Mouse (Mus musculus) MEL (cell line): ENCODE results near the gene Pde6d.

Source experiments
- CTCF ChIP-seq, 3 experiments: IDR thresholded peaks in 2 of 3; conservative IDR thresholded peaks in 1 of 3; 2 replicates each; pipeline ENCODE4 v1.5.1; 2011 to 2012; ENCODE audit warnings: low read length in 3 of 3, low read depth in 2 of 3, mild to moderate bottlenecking in 2 of 3, improper control_type of control experiment in 1 of 3, inconsistent platforms in 1 of 3, mixed read lengths in 1 of 3, moderate library complexity in 1 of 3; ENCODE audit not compliant: control insufficient read depth in 1 of 3, insufficient read depth in 1 of 3, poor library complexity in 1 of 3, severe bottlenecking in 1 of 3
- GABPA ChIP-seq: IDR thresholded peaks from 2 replicates; pipeline ENCODE4 v1.6.1; 2012; ENCODE audit warnings: low read depth, mild to moderate bottlenecking, inconsistent platforms, low read length, improper control_type of control experiment, moderate library complexity
- GATA1 ChIP-seq: IDR thresholded peaks from 2 replicates; pipeline ENCODE4 v1.6.1; 2011; ENCODE audit warnings: low read depth, low read length, improper control_type of control experiment
- HCFC1 ChIP-seq: IDR thresholded peaks from 2 replicates; pipeline ENCODE4 v1.6.1; 2012; ENCODE audit warnings: low read depth, mild to moderate bottlenecking, inconsistent platforms, low read length, improper control_type of control experiment, moderate library complexity
- MAFK ChIP-seq: IDR thresholded peaks from 2 replicates; pipeline ENCODE4 v1.6.1; 2011; ENCODE audit warnings: low read depth, mild to moderate bottlenecking, low read length, improper control_type of control experiment, borderline replicate concordance
- MYC ChIP-seq: IDR thresholded peaks from 2 replicates; pipeline ENCODE4 v1.6.1; 2011; ENCODE audit warnings: low read depth, mild to moderate bottlenecking, low read length, improper control_type of control experiment, moderate library complexity
- POLR2A ChIP-seq, 2 experiments: IDR thresholded peaks; 2 replicates each; pipeline ENCODE4 v1.6.1; 2011 to 2012; ENCODE audit warnings: low read length in 2 of 2, mild to moderate bottlenecking in 2 of 2, control low read depth in 1 of 2, improper control_type of control experiment in 1 of 2, low read depth in 1 of 2, moderate library complexity in 1 of 2; ENCODE audit not compliant: control insufficient read depth in 1 of 2, insufficient read depth in 1 of 2, poor library complexity in 1 of 2
- TAL1 ChIP-seq: IDR thresholded peaks from 2 replicates; pipeline ENCODE4 v1.6.1; 2012; ENCODE audit warnings: mild to moderate bottlenecking, inconsistent platforms, low read length, moderate library complexity, mixed read lengths
- TBP ChIP-seq: IDR thresholded peaks from 2 replicates; pipeline ENCODE4 v1.8.0; 2011; ENCODE audit warnings: low read depth, low read length, improper control_type of control experiment
- USF1 ChIP-seq: IDR thresholded peaks from 2 replicates; pipeline ENCODE4 v1.6.1; 2014; ENCODE audit warnings: low read depth, mild to moderate bottlenecking, inconsistent platforms, low read length, improper control_type of control experiment, moderate library complexity
- USF2 ChIP-seq, 2 experiments: IDR thresholded peaks; 2 replicates each; pipeline ENCODE4 v1.6.1; 2011 to 2012; ENCODE audit warnings: improper control_type of control experiment in 2 of 2, low read length in 2 of 2, borderline replicate concordance in 1 of 2, inconsistent platforms in 1 of 2, low read depth in 1 of 2, mild to moderate bottlenecking in 1 of 2; ENCODE audit not compliant: insufficient read depth in 1 of 2
- ZC3H11A ChIP-seq: IDR thresholded peaks from 2 replicates; pipeline ENCODE4 v1.6.1; 2012; ENCODE audit warnings: low read depth, mild to moderate bottlenecking, inconsistent platforms, low read length, improper control_type of control experiment
- ZKSCAN1 ChIP-seq: IDR thresholded peaks from 2 replicates; pipeline ENCODE4 v1.6.1; 2012; ENCODE audit warnings: low read depth, mild to moderate bottlenecking, inconsistent platforms, low read length, improper control_type of control experiment, moderate library complexity

GRCm38 (mm10) chr1:86520361-86520760 lies 62.1 kb downstream of the Pde6d start:
- no peak for TF ChIP-seq POLR2A (IDR thresholded peaks at IDR 0.05; ENCODE audit: control insufficient read depth in 1 of 2, insufficient read depth in 1 of 2, low read depth in 1 of 2, low read length in 2 of 2, poor library complexity in 1 of 2)
- no peak for TF ChIP-seq GABPA
- TF ChIP-seq TAL1, result no peak
- TF ChIP-seq TBP, result no peak
- TF ChIP-seq CTCF (IDR thresholded peaks at IDR 0.05 in 2 of 3, conservative IDR thresholded peaks at IDR 0.05 in 1 of 3; ENCODE audit: control insufficient read depth in 1 of 3, insufficient read depth in 1 of 3, low read depth in 2 of 3, low read length in 3 of 3, poor library complexity in 1 of 3, severe bottlenecking in 1 of 3), result peak; percentile 44 to 48 (median 45)
- no peak for TF ChIP-seq MYC
- TF ChIP-seq GATA1, result no peak
- no peak for TF ChIP-seq ZC3H11A
- no peak for TF ChIP-seq MAFK
- no peak for TF ChIP-seq ZKSCAN1
- no peak for TF ChIP-seq USF1
- TF ChIP-seq USF2 (IDR thresholded peaks at IDR 0.05; ENCODE audit: borderline replicate concordance in 1 of 2, insufficient read depth in 1 of 2, low read depth in 1 of 2, low read length in 2 of 2), result no peak
- no peak for TF ChIP-seq HCFC1
